Mouse (Mus musculus) stomach, postnatal 0 days (tissue): ENCODE measurements around the gene Prkd2.

ENCODE experiments used
- CTCF ChIP-seq: IDR thresholded peaks from 2 replicates; pipeline ENCODE4 v1.5.1; 2016; ENCODE audit warnings: antibody characterized with exemption, low read depth, mild to moderate bottlenecking, moderate library complexity
- EP300 ChIP-seq: optimal IDR thresholded peaks from 2 replicates; pipeline ENCODE3; 2016; ENCODE audit warnings: antibody characterized with exemption

- TF ChIP-seq CTCF, result no peak
- TF ChIP-seq EP300, result no peak
Observed at GRCm38 (mm10) chr7:16911904-16912303, 69.2 kb downstream of the Prkd2 start.
